Mouse (Mus musculus) layer of hippocampus, adult 18-20 months (tissue): ENCODE data around the gene Dync1i2. TPM values are rescaled to one million over a fixed set of nuclear protein-coding genes. Genes with fewer than 3 reads are reported as not detected.

Experiments
- DNase-seq, 2 experiments: peaks; one replicate each; pipeline ENCODE4 v3.0.0; 2022; ENCODE audit warnings: low spot score in 2 of 2
- total RNA-seq, 2 experiments: library from RNA; stranded (reverse); gene quantifications; 2 replicates each; pipeline ENCODE4 v1.2.3; 2021

Gene Dync1i2
- total RNA-seq, 2 experiments from 2014 or later, result 123 to 131 TPM

DNA sequence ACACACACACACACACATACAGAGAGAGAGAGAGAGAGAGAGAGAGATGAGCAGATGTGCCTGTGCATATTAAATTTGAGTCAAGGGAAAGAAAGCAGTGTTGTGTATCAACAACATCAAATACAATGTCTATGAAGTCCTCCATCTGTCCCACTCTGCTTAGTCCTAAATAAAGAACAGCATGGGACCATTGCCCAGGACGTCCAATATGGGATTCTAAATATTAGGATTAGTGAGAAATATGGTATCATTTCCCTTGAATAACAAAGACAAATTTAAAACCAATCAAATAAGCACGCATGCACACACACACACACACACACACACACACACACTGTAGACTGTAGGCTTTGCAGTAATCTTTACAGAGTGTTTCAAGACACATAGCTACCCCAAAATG, 9.6 kb upstream of the Dync1i2 start:
- DNase-seq, result peak; percentile 13 to 65

DNA sequence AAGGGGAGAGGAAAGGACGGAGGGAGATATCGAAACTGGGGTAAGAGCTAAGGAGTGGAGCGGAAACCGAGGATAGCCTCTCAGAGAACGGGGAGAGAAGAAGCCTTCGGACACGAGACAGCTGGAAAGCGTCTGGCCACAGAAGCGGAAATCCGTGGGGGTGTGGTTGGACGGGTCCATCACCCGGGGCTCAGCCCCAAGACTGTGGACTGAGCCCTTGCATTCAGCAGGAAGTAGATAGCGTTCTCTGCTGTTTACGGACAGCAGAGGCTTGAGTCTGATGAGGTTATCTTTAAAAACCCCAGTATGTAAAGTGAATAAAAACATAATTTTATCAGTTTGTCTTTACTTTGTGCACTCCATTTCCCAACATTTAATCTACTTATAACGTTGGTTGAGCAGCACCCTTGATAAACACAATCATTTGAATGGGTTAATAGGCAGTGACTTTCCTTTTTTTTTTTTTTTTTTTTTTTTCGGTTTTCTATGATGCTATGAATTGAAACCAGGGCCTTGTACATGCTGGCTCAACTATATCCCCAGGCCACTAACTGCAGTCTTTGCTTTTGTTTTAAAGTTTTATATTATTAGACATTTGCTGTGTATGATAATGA, 7.6 kb upstream of the Dync1i2 start:
- DNase-seq, result no peak

GRCm38 (mm10) chr2:71209041-71209755, 2.3 kb upstream of the Dync1i2 start:
- DNase-seq, result no peak

DNA sequence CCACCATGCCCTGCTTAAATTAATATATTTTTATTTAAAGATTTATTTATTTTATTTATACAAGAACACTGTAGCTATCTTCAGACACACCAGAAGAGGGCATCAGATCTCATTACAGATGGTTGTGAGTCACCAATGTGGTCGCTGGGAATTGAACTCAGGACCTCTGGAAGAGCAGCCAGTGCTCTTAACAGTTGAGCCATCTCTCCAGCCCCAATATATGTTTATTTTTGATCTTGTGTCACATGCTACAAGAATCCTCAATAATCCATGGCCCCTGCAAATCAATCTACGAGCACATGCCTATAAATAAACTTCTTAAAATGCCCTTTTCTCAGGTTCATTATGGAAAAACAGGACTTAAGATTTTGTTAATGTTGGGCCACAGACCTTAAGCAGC, 410 bp upstream of the Dync1i2 start:
- no peak for DNase-seq

- DNase-seq, result no peak
These were observed 837 bp downstream of the Dync1i2 start for GRCm38 (mm10) chr2:71212360-71212726.

GRCm38 (mm10) chr2:71221020-71221419, 9.5 kb downstream of the Dync1i2 start:
- DNase-seq, result no peak

- no peak for DNase-seq
These were observed 15.9 kb downstream of the Dync1i2 start for GRCm38 (mm10) chr2:71227398-71227797.

GRCm38 (mm10) chr2:71229603-71230002, 18.1 kb downstream of the Dync1i2 start:
- DNase-seq, result no peak

DNA sequence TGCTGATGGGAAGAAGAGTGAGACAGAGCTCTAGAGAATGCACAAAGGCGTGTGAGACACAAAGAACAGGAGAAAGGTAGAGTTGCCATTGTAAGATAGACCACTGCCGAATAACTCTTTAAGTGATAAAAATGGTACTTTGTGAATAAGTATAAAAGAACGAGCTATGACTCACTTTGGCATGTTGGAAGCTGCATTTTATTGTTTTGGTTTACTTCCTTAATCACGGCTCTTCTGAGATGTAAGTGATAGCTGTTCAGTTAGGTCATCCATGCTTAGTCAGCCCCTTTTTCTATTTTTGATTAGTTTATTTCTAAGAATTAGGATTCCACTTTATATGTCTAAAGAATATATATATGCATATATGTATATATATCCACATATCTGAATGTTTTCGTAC, 20.4 kb downstream of the Dync1i2 start:
- no peak for DNase-seq

- no peak for DNase-seq
These were observed 21.5 kb downstream of the Dync1i2 start for GRCm38 (mm10) chr2:71232976-71233375.

- no peak for DNase-seq
These were observed 23.9 kb downstream of the Dync1i2 start for GRCm38 (mm10) chr2:71235420-71235819.

GRCm38 (mm10) chr2:71236009-71236408, 24.5 kb downstream of the Dync1i2 start:
- no peak for DNase-seq

DNA sequence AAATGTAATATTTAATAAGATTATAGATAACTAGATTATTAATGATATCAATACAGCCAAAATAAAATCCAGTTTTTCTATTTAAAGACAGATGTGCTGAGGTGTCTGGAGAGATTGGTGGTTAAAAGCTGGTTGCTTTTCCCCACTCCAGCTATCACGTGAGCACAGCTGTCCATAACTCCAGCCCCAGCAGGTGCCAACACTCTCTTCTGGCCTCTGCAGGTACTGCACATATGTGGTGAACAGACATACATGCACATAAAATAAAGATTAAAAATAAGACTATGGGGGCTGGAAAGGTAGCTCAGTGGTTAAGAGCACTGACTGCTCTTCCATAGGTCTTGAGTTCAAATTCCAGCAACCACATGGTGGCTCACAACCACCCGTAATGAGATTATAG, 30.0 kb downstream of the Dync1i2 start:
- DNase-seq, result no peak

- DNase-seq, result no peak
These were observed 30.7 kb downstream of the Dync1i2 start for GRCm38 (mm10) chr2:71242180-71242579.

DNA sequence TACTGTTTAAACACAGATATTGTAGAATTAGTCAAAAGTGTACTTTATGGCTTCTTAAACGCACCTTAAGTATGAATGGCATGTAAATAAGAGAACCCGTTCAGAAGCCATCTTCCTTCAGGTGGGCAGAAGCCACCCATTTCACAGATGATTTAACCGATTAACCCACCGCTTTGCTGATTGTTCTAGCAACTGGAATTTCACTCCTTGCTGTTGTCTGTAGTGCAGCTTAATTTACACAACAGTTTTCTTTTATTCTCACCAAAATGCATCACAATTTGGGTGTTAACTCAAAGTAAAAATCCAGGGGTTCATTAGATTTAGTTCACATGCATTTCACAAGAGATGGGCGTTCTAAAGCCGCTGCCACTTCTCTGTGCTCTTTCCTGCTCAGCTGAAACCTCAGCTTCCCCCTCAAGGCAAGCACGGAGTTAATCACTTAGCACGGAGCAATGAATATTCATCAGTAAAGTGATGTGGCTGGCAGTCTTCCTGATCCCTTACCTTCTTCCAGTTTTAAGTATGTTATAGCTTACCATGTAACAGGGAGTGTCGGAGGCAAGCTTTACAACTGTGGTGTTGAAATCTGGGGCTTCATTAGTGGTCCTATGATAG, 31.7 kb downstream of the Dync1i2 start:
- DNase-seq, result no peak

DNA sequence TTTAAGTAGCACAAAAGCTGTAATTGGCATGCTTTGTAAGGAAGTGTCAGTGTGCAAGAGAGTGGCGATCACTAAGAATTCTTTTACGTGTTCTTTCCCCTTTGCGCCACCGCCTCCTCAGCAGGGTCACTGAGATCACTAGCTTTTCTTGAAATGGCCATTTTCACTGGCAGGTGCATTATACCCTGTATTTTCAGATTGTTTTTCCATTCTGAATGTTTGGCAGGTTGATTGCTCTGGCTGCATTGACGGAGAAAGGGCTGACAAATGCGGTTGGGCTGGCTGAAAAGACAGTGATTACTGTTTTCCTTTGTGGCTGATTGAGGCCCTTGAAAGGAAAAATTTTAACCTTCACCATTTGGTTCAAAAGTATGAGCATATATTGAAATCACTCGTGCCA, 33.3 kb downstream of the Dync1i2 start:
- DNase-seq, result no peak

DNA sequence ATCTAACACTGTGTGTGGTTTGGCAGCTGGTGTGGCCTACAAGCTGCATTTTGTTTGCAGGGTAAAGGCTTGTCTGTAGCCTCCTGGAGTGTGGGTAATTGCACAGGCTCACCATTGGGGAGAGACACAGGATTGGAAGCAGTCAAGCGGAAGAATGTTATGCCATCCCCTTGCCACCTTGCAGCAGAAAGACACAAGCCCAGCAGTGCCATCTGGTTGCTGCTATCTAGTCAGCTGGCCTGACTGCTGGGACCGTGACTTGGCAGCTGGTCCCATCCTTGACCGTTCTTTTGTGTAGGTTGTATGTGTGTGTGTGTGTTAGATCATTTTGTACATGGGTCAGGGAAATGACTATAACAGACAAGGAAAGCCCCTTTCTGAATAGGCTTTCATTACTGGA, 33.9 kb downstream of the Dync1i2 start:
- peak in 1 of 2 experiments; percentile 51 for DNase-seq

DNA sequence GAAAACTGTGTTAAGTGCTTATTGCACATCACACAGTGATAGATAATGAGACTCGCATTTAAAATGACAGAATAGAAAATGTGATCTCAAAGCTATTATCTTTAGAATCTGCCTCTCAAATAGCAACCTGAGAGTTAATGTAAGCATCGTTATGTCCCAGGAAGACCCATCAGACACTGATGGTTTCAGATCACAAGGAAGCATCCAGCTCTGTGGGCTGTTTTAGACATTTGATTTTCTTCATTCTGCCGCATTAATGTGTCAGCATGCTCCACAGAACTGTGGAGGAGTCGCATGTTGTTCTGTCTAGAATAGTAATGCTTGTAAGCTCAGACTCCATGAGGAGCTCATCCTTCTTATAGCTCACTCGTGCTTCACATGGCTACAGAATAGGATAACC, 34.6 kb downstream of the Dync1i2 start:
- peak in 1 of 2 experiments; percentile 30 for DNase-seq

- DNase-seq, result no peak
These were observed 36.6 kb downstream of the Dync1i2 start for GRCm38 (mm10) chr2:71248071-71248470.

- DNase-seq, result peak in 1 of 2 experiments; percentile 51
These were observed 39.3 kb downstream of the Dync1i2 start for GRCm38 (mm10) chr2:71250841-71251240.

- no peak for DNase-seq
These were observed 43.3 kb downstream of the Dync1i2 start for GRCm38 (mm10) chr2:71254836-71255235.

DNA sequence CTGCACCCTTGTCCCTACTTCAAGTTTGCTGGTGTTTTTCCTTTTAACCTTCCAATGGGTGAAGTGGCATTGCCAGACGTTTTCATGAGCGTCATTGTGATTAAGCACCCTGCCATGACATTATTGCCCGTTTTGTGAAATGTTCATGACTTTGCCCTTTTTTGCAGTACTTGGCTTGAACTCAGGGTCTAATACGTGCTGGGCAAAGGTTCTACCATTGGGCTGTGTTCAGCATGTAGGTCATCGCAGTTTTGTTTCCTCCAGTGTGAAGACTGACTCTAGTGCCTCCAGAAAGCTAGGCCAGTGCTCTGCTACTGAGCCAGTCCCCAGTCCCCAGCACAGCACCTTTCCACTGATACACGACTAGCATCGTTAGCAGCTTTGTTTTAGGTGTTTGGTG, 45.1 kb downstream of the Dync1i2 start:
- no peak for DNase-seq

DNA sequence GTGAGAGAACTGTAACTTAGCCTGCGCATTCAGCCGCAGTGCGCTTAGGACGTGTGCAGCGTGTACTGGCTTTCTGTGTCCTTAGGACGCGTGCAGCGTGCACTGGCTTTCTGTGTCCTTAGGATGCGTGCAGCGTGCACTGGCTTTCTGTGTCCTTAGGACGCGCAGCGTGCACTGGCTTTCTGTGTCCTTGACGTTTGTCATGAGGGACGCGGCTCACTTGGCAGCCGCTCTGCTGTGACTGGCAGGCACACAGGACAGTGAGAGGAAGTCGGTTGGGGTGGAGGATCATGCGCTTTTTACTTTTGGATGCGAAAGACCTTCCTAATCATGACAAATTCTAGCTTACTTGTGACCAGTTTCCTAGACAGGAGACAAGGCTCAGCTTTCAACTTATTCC, 53.1 kb downstream of the Dync1i2 start:
- DNase-seq, result no peak
